Mouse (Mus musculus): ENCODE measurements around the gene Btbd1.

DNA sequence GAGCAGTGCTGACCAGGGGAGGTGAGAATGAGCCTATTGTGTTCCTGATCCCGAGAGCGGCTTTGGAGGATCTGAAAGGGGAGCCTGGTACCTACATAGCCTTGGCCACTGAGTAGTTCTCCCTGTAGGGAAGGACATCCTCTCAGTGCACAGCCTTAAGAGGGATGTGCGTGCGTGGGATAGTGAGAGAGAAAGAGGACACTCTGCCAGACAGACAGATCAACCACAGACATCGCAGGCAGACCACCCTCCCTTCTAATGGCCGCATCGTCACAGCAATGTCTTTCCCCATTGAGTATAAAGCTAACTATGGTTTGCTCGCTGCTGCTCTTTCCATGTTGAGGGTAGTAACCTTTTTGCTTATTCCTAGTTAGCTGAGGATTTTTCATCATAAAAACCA, 14.7 kb upstream of the Btbd1 start:
- TF ChIP-seq CTCF (IDR thresholded peaks at IDR 0.05; ENCODE audit: low read depth) = no peak
- no peak for TF ChIP-seq EP300 (IDR thresholded peaks at IDR 0.05; ENCODE audit: low read depth)
